Mouse (Mus musculus) embryo, embryonic 9.5 days (tissue): ENCODE measurements around the gene Rcc2.

Source experiments
- DNase-seq: peaks from one replicate; pipeline ENCODE4 v3.0.0-alpha.2; 2017; ENCODE audit errors: extremely low spot score

The Rcc2 gene

GRCm38 (mm10) chr4:140684881-140685303 lies 15.4 kb upstream of the Rcc2 start:
- peak; percentile 43 for DNase-seq

- DNase-seq = no peak
These were observed 12.1 kb upstream of the Rcc2 start for GRCm38 (mm10) chr4:140688044-140688825.

GRCm38 (mm10) chr4:140688826-140689425 lies 11.4 kb upstream of the Rcc2 start:
- DNase-seq = no peak

- no peak for DNase-seq
These were observed 10.3 kb upstream of the Rcc2 start for GRCm38 (mm10) chr4:140689873-140690655.

- no peak for DNase-seq
These were observed 8.9 kb upstream of the Rcc2 start for GRCm38 (mm10) chr4:140691481-140691880.

GRCm38 (mm10) chr4:140693513-140693912 lies 6.8 kb upstream of the Rcc2 start:
- no peak for DNase-seq

- DNase-seq = no peak
These were observed 5.7 kb upstream of the Rcc2 start for GRCm38 (mm10) chr4:140694551-140695060.

- DNase-seq = no peak
These were observed 5.2 kb upstream of the Rcc2 start for GRCm38 (mm10) chr4:140695146-140695545.

GRCm38 (mm10) chr4:140695675-140696585 lies 4.4 kb upstream of the Rcc2 start:
- DNase-seq = no peak

- peak; percentile 52 for DNase-seq
These were observed 757 bp upstream of the Rcc2 start for GRCm38 (mm10) chr4:140699441-140700127.

GRCm38 (mm10) chr4:140701049-140701715 lies 841 bp downstream of the Rcc2 start:
- DNase-seq = peak; percentile 87

- peak; percentile 50 for DNase-seq
These were observed 1.6 kb downstream of the Rcc2 start for GRCm38 (mm10) chr4:140701716-140702561.

GRCm38 (mm10) chr4:140702611-140703327 lies 2.4 kb downstream of the Rcc2 start:
- peak; percentile 85 for DNase-seq

- DNase-seq = no peak
These were observed 3.3 kb downstream of the Rcc2 start for GRCm38 (mm10) chr4:140703636-140704035.

GRCm38 (mm10) chr4:140704166-140704565 lies 3.8 kb downstream of the Rcc2 start:
- DNase-seq = no peak

- no peak for DNase-seq
These were observed 7.3 kb downstream of the Rcc2 start for GRCm38 (mm10) chr4:140707615-140708014.

- DNase-seq = no peak
These were observed 8.1 kb downstream of the Rcc2 start for GRCm38 (mm10) chr4:140708297-140708927.

GRCm38 (mm10) chr4:140709111-140709510 lies 8.8 kb downstream of the Rcc2 start:
- no peak for DNase-seq
